Mouse (Mus musculus): ENCODE results near the gene Hira.

- TF ChIP-seq EP300 (optimal IDR thresholded peaks at IDR 0.05) (no peak), CTCF (IDR thresholded peaks at IDR 0.05; ENCODE audit: low read depth) (no peak)
Observed at GRCm38 (mm10) chr16:19014650-19015049, 137.8 kb downstream of the Hira start.

Data from stomach, postnatal 0 days (tissue).